Mouse (Mus musculus): ENCODE results near the gene Sema4c.

DNA sequence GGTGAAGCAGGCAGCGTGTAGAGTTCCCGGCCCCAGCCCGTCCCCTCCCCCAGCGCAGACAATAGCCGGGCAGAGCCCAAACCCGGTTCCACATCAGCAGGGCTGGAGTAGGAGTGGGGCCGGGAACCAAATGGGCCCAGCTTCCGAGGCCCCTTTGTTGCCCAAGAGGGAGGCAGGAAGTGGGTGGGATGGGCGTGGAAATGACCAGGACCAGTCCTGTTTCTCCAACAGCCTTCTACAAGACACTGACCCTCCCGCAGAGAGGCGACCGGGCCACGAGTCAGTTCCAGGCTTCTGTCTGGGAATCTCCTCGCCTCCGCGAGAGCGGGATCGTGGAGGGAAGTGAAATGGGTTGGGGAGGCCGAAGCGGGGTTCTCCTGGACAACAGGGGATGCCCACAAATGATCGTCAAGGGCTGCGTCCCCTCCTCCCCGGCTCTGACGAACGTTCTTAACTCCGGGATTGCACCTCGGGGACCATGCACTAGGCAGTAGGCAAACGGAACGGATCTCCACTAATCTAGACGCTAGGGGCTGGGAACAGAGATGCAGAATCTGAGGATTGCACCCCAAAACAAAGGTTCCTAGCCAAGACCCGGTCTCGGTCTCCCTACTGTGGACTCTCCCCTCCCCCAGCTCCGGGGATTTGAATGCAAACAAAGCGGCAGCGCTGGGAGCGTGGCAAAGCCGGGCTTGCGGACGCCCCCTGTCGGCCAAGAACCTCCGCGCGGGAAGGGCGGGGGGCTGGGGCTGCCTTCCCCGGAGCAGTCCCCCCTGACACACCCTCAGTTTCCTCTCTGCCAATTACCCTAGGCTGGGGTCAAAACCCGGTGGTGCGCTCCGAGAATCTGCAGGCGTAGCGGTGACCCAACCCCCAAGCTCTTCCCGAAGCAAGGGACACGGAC, 1.3 kb downstream of the Sema4c start:
- TF ChIP-seq CTCF (IDR thresholded peaks at IDR 0.05; ENCODE audit: borderline replicate concordance, insufficient read depth, low read depth, low read length) (peak; percentile 72), POLR2A (IDR thresholded peaks at IDR 0.05; ENCODE audit: borderline replicate concordance, insufficient read depth, low read length) (peak; percentile 17; the same call in 1 of the 2 replicates)
